Mouse (Mus musculus): ENCODE measurements at regions not wholly inside any gene's neighbourhood (a gene's known extent, or its start where the extent isn't known, plus 50 kb on each side); places are given as distances from the start of the nearest gene placed in this dataset.
A peak's percentile ranks its signal among the peaks of the same experiment; 100 is the strongest.

DNA sequence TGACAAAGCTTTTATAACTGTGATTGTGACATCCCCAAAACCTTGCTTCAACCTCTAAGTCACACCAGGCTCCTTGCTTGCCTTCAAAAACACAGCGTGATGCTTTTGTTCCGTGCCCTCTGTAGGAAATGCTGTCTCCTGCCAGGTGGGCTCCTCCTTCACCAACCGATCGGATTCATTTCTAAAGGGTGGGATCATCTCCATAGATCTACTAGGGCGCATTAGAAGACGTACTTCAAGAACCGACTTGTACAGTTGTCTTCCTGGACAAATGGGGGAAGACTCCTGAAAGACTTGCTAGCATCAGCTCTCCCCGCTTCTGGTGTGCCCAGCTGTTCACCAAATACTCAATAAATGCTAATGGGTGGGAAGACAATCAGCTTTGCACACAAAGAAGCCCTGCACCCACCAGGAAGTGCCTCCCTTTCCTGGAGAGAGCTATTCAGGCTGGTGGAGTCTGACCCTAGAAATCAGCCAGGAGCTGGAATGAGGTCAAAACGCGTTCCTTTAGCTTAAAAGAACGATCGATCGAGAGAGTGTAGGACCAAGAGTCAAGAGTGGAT lies 53.0 kb downstream of the Hoxa1 start:
- DNase-seq: no peak

DNA sequence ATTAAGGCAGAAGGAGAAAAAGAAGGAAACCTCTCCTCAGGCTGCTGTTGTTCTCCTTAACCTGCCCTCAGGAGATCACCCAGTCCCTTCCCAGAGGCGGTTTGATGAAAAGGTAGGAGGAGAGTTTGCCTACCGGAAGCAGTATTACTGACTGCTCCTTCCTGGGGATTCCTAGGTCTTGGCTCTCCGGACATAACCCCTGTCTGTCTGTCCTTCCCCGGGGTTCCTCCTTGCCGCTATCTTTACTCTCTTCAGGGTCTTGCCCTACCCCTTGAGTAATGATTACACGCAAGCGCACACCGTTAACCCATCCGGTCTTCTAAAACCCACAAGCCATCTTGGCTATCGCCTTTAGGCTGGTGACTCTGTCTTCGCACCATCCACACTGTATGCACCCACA lies 54.0 kb downstream of the Hoxa1 start:
- DNase-seq: no peak

DNA sequence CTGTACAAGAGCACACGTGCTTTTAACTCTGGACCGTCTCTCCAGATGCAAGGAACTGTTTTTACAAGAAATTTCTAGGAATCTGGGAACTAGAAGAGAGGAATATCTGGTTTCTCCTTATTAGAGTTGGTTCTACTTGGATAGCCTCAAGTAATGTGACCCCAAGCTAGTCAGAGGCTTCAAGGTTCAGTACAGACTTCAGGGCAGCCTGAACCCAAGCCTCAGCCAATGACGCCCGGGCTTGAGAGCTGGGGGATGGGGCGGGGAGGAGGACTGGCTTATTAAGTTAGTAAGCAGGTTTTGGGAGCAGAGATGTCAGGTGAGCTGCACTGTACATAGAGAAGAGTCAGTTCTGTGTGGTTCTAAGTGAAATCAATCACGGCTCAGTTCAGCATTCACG lies 54.5 kb downstream of the Hoxa1 start:
- DNase-seq: no peak

DNA sequence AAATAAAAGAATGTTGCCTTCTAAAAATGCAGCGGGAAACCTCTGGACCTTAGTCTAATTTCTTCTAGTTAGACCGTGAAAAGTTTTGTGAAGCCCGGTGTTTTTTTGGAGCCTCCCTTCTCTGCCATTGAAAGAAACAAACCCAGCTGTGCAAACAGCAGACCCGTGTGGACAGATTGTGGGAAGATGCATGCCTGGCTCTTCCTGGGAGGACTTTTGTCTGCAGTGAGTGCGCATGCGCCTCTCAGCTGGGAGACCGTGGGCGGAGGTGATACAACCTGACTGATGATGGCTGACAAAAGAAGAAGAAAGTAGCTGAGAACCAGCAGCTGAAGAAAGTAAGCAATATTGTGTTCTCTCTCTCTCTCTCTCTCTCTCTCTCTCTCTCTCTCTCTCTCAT lies 55.4 kb downstream of the Hoxa1 start:
- DNase-seq: no peak

DNA sequence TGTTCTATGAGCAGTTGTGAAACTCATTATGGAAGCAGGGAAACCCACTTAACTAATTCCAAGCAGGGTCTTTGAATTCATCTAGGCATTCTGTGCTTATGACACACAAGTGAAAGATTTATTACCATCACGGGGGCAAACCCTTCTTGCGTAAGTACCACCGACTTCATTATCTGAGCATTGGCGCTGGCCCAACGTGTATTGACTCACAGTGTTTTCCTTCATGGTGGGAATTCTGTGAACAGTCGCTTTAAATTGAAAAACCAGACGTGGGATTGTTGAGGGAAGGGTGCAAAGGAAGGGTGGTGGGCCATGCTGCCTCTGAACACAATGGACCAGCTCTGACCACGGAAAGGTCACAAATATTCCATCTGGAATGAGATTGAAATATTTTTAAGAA lies 55.9 kb downstream of the Hoxa1 start:
- no peak for DNase-seq

DNA sequence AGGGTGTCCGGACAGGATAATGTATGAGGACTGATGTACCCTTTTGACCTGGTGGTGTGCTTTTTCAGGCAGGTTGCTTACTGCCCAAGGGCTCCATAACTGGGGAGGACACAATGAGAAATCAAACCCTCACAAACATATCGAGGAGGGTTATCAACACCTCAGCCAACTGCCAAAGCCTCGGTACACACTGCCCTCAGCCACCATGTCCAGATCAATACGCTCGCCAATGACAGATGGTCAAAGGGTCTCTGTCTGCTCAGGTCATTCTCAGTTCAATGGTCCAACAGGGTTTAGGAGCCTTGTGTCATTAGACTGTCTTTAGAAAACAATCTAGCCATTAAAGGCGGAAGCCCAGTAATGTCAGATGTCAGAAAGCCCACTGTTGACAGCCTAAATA lies 56.9 kb downstream of the Hoxa1 start:
- no peak for DNase-seq

DNA sequence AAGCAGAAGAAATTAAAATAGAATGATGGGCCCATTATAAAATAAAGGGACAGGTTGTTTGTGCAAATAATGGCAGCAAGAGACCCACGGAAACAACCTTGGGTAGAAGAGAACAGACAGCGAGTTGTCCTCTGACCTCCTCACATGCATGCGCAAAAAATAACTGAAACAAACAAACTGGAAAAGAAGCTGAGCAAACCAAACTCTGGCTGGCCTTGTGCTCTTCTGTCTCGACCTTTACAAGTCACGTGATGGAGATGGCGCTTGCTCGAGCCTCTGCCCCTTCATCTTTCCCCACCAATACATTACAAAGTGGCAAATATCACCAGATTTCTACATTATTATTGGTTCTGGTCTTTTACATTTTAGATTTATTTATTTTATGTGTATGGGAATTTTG lies 59.3 kb downstream of the Hoxa1 start:
- DNase-seq: no peak

DNA sequence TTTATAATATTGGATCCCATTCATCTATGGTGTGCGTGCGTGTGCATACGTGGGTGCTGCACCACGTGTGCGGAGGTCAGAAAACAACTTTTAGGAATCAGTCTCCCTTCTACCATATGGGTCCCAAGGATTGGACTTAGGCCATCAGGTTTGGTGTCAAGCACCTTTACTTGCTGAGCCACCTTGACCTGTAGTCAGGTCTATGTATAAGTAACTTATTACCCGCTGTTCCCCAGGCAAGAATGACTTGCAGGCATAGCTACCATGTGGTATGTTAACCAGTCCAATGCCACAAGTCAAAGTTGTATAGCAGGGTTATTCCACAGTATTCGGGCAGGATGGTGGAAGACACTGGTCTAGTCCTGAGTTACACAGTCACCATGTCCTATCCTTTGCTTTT lies 62.5 kb downstream of the Hoxa1 start:
- DNase-seq: no peak

DNA sequence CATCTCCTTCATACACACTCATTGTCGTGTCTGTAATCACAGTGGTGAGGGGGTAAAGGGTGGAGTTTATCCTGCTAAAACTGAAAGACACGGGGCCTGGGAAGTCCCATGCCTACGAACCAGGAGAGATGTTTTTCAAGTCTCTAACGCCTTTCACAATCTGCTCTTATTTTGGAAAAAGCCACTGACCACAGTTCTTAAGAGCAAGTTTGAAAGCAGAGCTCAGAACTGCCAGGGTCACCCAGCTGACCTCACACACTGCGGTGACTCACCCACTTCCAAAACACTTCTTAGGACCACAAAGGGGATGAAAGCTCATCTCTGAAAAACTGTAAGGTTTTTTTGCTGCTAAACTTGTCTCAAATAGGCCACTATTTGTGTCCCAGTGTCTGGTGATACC lies 66.7 kb downstream of the Hoxa1 start:
- DNase-seq: no peak

DNA sequence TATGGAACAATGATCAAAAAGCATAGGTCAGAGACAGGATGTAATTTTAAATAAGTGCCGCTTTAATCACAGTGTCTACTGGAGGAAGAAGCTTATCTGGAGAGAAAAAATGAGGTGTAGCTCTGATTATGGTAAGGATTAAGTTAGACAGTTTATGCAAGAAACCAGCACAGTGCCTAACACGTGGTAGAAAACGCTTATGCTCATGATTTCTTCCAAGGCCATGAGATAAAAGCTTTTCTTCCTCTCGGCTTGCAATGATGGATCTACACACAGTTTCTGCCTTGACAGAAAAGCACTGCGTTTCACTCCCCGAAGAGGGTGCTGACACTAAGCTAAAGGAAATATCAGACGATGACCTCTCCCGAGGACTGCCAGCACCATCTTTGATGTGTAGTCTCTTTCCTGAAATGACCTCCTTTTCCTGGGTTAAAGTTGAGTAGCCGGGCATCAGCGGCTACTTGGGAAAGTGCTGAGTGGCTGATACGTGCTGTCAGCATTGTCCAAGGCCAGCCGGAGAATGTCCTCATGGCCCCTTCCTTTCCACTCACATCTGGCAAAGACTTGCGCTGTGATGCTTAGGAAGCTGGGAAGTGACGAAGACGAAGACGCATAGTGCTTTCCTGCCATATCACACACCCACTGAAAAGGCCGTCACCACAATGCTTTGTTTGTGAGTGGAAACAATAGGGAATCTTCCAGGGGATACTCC lies 72.0 kb downstream of the Hoxa1 start:
- DNase-seq: no peak

DNA sequence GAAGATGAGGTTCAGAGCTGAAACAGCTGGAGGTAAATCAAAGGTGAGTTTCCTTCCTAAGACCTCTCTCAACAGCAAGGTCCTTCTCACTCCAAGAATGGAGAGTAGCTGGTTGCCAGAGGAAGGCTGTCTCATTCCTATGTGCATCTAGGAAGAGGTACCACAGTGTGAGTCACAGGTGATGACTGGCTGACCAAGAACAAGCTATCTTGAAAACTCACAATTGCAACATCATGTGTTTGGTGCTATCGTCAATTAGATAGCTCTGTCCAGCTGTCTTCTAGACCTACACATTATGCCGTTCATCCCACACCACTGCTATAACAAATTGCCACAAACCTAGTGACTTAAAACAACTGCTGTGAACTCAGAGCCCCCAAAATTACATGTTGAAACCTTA lies 72.3 kb upstream of the Skap2 start:
- no peak for DNase-seq

DNA sequence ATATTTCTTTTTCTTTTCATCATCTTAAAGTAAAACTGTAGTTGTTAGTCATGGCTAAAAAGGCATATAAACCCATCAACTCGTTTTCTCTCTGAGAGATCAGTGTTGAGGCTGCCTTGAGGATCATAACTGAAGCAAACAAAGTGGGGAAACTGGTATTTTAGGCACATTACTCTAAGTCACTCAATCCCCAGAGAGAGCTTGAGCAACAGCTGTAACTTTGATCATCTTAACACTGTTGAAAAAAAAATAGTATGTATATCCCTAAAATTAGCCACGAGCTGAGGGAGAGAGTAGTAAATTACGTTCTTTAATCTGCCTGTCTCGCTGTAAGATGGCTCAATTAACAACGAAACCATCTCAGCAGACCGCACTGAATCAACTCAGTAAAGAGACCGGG lies 67.2 kb upstream of the Skap2 start:
- no peak for DNase-seq

DNA sequence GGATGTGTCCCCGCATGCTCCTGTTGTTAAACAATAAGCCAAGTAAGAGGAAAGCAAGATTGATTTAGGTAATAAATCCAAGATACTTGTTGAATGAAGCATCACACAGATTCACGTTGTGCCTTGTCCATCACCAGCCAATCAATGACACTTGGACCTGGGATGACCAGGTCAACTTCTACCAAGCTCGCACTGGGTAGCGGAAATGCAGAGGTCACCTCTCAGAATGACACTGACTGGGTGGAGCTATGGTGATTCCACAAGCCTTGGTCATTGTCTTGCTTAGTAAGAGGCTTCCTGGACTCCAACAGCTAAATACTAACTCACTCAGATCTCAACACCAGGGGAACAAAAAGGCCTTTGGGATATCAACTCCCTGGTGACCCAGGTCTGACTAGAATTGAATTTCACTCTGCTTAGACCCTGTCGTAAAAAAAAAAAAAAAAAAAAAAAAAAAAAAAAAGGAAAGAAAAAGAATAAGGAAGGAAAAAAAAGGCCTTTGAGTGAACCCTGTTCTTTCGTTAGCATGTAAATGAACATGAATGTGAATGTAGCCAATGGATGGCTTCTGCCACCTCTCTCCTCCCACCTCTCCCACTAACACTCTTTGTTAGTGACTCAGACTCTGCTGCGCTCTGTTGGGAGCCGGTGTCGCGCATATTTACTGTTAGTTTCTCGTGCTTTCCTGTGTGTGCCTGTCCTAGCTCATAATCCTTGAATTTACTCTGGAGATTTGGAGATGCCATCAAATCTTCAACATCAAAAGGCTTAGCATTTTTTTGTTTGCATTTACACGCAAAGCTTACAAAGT lies 66.4 kb upstream of the Skap2 start:
- DNase-seq: no peak

DNA sequence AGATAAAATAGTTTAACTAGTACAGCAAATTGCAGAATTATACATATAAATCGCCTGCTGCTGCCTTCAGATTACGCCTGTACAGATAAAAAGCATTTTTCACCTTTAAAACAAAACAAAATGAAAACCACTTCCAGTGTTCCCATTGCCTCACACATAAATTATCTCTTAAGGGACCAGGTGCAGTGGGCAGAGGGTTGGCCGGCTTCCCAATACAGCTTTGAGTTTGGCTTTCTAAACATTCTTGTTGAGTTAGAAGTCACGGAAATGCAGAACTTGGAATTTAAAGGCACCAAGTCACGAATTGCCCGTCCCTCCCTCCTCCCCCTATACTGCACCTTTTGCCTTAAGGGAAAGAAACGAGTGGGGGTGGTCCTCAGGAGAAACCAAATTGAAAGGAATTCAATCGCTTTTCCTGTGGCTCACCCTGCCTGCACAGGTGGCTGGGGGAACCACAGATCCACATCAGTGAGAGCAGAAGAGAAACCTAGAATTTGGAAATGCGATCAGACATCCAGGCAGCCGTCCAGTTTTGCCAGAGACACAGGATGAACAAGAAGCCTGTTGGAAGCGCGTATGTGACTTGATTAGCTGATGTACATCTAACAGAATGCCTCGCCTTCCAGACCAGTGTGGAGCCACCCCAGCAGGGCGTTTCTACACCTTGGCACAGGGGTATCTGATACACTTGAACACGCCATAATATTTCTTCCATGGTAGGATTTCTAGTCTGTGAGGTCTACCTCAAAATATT lies 64.0 kb upstream of the Skap2 start:
- peak; percentile 20 for DNase-seq

DNA sequence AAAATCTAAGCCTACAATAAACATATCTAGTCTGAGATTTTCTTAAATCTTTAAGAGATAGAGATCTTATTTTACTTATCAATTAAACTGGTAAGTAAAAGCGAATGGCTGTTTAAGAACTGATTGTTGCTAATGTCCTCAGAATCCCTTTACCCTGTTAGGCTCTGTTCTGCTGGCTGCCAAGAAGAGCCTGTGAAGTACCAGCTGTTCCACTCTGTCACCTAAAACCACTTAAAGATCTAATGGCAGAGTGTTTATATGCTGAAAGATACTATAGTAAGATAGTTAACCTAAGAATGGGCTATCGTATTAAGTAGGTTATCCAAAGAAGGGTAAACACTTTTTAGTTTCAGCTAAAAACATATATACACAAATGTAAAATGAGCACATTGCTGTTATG lies 62.6 kb upstream of the Skap2 start:
- no peak for DNase-seq

DNA sequence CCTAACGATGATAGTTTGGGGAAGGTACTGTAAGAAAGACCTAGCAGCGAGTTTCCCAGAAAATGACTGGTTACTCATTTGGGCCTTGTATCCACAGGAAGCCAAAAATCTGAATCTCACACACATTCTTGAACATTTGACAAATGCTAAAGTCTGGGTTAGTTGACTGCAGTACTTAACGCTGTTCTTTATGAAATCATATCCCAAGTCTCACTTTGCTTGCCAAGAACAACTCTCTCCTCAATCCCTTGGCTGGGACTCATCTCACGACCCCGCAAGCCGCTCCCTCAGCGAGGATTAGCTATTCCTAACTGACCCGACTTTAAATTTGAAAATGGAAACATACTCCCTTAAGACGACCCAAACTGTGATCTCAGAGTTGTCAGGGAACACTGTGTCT lies 54.8 kb upstream of the Skap2 start:
- no peak for DNase-seq

DNA sequence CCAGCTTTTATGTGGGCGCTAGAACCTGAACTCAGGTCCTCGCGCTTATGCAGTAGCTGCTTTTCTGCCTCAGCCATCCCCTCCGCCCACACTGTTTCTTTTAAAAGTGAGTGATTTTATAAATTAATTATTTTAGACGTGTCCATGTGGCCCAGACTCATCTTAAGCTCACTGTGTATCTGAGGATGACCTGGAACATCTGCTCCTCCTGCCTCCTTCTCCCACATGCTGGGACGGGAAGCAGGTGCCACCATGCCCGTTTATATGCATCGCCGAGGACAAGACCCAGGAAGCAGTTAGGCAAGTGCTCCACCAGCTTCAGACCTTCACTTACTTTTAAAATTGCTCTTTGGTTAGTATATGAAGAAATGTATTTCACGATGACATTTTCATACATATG lies 53.3 kb upstream of the Skap2 start:
- DNase-seq: no peak

DNA sequence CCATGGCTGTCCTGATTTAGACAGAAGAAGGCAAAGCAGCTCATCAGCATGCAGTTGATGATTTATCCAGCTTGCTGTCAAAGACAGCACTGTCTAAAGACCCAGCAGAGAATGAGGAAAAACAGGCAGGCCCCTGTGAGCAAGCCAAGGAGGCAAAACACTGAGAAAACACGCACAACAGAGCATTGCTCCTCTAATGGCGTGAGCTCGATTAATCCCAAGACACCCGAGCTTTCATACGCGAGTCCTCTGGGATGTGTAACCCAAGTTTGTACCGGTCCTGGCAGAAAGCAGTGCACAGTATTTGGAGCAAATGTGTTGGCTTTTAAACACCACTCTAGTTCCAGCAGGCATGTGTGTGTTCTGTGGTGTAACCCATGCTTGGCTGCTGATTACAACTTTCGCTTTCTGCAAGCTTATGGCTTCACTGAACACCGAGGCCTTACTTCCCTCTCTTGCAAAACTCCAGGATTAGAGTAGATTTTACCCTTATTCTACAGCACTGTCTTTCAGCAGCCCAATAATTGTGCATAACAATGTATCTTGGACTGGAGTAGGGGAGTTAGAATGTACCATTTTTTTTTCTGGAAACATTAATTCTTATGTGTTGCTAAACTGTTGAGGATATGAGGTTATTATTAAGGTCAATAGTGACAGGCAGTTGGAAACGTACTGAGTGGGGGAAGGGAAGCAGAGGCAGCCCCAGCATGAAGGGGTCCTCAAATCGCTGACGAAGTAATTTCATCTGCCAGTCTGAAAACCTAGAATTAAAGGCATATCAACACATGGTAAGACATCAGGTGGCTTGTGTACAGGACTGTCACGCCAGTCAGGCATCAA lies 52.0 kb upstream of the Skap2 start:
- DNase-seq: peak; percentile 7
